Mouse (Mus musculus) right cerebral cortex, postnatal 14 days (tissue): ENCODE measurements at regions not wholly inside any gene's neighbourhood (a gene's known extent, or its start where the extent isn't known, plus 50 kb on each side); places are given as distances from the start of the nearest gene placed in this dataset.
A peak's percentile ranks its signal among the peaks of the same experiment; 100 is the strongest.

Source experiments
- DNase-seq: peaks from one replicate; pipeline ENCODE4 v3.0.0; 2022

DNA sequence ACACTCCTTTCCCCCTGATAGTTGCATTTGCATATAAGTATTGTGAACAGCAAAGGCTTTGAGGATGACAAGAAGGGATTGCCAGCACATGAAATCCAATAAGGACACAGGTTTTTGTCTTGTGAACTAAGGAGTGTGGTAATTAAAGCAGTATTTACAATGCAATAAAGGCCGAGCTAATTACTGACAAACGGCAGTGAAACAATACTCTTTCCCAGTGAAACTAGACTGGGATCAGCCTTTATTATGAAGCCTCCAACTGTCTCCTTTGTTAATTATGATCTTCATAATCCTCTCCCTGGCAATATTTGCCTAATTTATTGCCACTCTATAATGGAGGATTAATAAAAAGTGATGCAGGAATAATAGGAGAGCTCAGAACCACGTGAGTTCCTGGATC, 704.2 kb upstream of the Api5 start:
- DNase-seq: no peak

- no peak for DNase-seq
Observed at GRCm38 (mm10) chr2:95140116-95140515, 702.2 kb upstream of the Api5 start.

- DNase-seq: peak; percentile 10
Observed at GRCm38 (mm10) chr2:95136636-95137035, 698.7 kb upstream of the Api5 start.

DNA sequence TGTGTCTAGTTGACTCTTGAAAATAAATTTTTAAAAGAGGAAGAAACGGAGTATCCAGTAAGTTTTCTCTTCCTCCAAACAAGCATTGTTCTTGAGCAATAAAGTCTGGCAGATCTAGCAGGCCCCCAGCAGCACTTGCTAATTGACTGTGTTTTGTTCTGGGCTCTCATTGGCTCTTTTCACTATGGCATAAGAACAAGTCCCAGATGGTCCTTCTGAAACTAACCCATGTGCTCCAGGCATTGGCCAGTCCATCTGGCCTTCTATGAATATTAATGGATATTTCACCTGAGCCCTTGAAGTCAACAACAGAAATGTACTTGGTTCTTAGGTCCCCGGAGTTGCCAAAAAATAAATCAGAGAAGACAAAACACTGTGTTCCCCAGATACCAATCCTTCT, 693.2 kb upstream of the Api5 start:
- DNase-seq: no peak

DNA sequence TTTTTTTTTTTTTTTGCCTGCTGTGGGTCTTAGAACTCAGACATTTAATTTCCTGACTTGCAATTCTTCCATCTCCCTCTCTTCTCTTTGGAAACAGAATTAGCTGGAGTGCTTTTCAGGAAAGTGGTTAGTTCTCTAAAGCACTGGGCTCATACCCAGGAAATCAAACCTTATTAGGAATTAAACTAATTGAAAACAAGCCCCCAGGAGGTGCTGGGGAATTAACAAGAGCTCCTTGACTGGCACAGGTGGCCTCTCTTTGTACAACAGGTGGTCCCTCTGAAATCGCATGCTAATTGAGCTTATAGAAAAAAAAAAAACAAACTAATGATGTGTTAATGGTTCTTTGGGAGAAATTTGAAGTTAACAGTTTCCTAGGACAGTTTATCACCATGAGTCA, 690.8 kb upstream of the Api5 start:
- no peak for DNase-seq

DNA sequence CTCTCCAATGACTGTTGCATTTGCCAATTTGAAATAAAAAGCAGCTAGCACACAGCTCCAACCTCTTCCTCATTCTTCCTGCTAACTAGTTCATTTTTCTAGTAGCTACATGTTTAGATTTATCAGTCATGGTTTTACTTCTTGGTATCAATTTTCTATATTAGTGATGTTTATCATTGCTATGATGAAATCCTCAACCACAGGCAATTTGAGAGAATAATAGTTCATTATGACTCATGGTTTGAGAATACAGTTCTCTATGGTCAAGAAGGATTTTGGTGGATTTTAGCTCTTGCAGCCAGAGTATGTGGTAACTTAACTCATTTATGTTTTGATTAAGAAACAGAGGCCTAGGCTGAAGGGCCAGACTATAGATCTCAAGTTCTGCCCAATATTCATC, 681.6 kb upstream of the Api5 start:
- no peak for DNase-seq

DNA sequence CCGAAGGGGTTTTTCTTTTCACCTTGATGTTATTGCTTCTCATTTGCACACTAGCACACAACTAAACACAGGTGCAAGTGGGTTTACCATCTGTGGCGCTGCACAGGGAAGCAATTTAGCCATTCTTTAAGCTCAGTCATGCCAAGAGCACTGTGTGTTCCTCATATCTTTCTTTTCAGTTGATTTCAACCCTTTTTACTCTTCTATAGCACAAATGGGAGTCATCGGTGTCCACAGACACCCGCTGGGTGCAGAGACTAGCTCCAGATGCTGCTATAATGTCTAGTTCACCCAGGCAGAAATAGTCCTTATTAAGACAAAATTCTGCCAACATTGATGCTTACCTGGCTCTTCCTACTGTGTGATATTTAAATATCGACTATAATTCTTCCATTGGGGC, 659.1 kb upstream of the Api5 start:
- DNase-seq: no peak

GRCm38 (mm10) chr2:95054636-95055035, 616.7 kb upstream of the Api5 start:
- no peak for DNase-seq

- DNase-seq: no peak
Observed at GRCm38 (mm10) chr2:95053866-95054265, 615.9 kb upstream of the Api5 start.
